Mouse (Mus musculus) cerebellum, postnatal 25 days (tissue): ENCODE results near the gene Csn1s2b.
"Not testable (repeated sequence)": the region's sequence is repeated elsewhere in the genome, so short reads cannot be mapped to it uniquely, and the experiment has no call there.

Source experiments
- DNase-seq, 2 experiments: peaks; one replicate each; pipeline ENCODE4 v3.0.0; 2021; ENCODE audit warnings: mixed read lengths in 2 of 2

Csn1s2b gene

GRCm38 (mm10) chr5:87807782-87808181, at the start of gene Csn1s2b:
Csn1s2b (plus strand) TSS chr5:87808082.
- DNase-seq = no peak

- no peak for DNase-seq
These were observed 43.3 kb upstream of the Csn1s2b start for GRCm38 (mm10) chr5:87764546-87764945.

- DNase-seq = not testable (repeated sequence)
These were observed 35.7 kb upstream of the Csn1s2b start for GRCm38 (mm10) chr5:87772151-87772550.

GRCm38 (mm10) chr5:87774267-87774666, 33.6 kb upstream of the Csn1s2b start, which contains the start of gene Csn1s2a:
Csn1s2a (plus strand) TSS chr5:87774567.
- no peak for DNase-seq

- DNase-seq = no peak
These were observed 25.2 kb upstream of the Csn1s2b start for GRCm38 (mm10) chr5:87782731-87783130.

GRCm38 (mm10) chr5:87809253-87809652, 1.4 kb downstream of the Csn1s2b start:
- DNase-seq = no peak

- DNase-seq = no peak
These were observed 17.5 kb downstream of the Csn1s2b start, which contains the start of gene Prr27 for GRCm38 (mm10) chr5:87825386-87825785. Prr27 (plus strand) TSS chr5:87825686.

GRCm38 (mm10) chr5:87855136-87855716, 47.3 kb downstream of the Csn1s2b start:
- no peak for DNase-seq

- DNase-seq = peak; percentile 15 to 44
These were observed 62.2 kb downstream of the Csn1s2b start for GRCm38 (mm10) chr5:87870084-87870483.

GRCm38 (mm10) chr5:87871423-87871822, 63.5 kb downstream of the Csn1s2b start:
- peak in 1 of 2 experiments; percentile 18 for DNase-seq
